Mouse (Mus musculus) ovary, postnatal 10 days (tissue): ENCODE measurements around the gene Snrpc.
A peak's percentile ranks its signal among the peaks of the same experiment; 100 is the strongest.

Source experiments
- DNase-seq: peaks from one replicate; pipeline ENCODE4 v3.0.0; 2022; ENCODE audit warnings: low spot score

The Snrpc gene

GRCm38 (mm10) chr17:27819971-27820567 is 17.9 kb upstream of the Snrpc start:
- DNase-seq = peak; percentile 27

DNA sequence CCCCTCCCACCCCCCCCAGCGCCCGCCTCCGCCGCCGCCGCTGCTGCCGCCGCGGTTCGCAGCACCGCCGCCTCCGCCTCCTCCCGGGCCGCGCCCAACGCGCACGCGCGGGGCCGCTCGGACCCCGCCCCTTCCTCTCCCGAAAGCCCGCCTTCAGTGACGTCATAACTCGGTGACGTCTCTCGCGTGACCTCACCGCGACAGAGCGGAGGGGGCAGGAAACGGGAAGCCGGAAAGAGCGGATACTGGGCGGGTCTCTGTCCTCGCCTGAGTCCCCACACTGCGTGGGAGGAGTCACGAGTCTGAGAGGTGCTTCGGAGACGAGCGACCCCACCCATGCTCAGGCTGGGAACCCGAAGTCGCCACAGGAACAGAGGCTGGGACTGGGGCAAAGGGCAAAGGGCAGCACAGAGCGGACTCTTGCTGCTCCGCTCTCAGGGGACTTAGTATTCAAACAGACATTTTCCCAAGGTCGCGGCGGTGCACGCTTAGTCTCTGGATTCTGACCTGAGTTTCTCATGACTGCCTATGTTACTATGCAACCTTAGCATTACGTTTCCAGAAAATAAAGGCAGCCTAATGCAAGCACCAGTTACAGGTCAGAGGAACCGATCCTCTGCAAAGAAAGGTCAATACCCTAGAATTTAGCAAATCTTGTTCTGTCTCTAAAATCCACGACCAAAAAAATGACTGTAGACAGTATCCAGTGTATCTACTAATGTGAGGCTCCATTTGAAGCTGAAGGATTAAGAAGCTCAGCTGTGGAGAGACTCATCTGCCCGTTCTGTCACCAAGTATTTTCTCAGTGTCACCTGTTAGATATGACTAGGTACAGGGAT is 17.2 kb upstream of the Snrpc start, which contains the start of gene D17Wsu92e:
Gene D17Wsu92e (minus strand): TSS at position 81 of the 839 bp plus-strand sequence.
- peak; percentile 98 for DNase-seq

DNA sequence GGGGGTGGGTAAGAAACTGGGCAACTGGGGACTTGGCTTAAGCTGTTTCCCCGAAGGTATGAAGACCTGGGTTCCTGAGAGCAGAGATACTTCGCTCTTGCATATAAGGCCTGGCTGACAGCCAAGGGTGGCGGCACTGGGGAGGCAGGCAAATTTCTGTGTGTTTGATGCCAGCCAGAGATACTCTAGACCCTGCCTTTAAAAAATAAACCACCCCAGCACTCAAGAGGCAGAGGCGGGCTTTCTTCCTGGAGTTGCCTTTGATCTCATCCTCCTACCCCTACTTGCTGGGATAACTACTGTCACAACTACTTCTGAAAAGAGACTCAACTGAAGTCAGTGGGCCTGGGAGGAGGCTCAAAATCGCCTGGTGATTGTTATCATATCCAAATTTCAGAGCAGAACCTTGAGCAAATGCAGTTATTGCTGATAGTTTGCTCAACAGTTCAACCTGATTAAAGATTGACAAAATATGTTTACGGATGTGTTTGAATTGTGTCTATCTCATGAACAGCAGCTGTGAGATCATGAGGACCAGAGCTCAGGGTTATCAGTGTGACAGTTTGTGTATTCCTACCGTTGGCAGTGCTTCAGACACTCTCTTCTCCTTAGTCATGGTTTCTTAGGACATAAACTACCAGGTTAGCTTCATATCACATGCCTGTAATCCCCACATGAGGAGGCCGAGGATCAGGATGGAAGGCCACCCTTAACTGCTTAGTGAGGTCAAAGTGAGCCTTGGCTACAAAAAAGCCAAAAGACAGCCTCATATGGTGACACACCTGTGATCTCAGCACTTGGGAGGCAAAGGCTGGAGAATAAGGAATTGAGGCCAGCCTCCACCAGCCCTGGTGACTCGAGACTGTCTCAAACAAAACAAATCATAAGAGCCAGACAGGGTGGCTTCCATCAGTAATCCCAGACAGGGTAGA is 16.3 kb upstream of the Snrpc start:
- no peak for DNase-seq

- no peak for DNase-seq
These were observed 14.6 kb upstream of the Snrpc start for GRCm38 (mm10) chr17:27823142-27823905.

DNA sequence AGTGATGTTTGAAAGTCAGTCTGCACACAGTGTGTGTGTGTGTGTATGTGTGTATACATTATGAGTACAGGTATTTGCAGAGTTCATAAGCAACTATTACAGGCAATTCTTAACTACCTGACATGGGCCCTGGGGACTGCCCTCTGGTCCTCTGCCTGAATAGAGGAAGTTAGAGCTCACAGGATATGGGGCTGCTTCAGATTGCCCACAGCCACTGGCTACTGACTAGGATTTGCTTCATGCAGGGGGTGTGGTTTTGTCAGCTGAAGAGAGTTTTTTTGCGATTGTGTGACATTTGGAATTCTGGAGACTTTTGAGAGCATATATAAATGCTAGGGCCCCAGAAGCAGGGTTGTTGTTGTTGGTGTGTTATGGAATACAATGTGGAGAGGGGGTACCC is 13.0 kb upstream of the Snrpc start:
- no peak for DNase-seq

- DNase-seq = no peak
These were observed 12.4 kb upstream of the Snrpc start for GRCm38 (mm10) chr17:27825539-27825938.

- DNase-seq = peak; percentile 10
These were observed 11.7 kb upstream of the Snrpc start for GRCm38 (mm10) chr17:27825984-27826905.

GRCm38 (mm10) chr17:27826908-27827383 is 11.0 kb upstream of the Snrpc start:
- DNase-seq = peak; percentile 10

DNA sequence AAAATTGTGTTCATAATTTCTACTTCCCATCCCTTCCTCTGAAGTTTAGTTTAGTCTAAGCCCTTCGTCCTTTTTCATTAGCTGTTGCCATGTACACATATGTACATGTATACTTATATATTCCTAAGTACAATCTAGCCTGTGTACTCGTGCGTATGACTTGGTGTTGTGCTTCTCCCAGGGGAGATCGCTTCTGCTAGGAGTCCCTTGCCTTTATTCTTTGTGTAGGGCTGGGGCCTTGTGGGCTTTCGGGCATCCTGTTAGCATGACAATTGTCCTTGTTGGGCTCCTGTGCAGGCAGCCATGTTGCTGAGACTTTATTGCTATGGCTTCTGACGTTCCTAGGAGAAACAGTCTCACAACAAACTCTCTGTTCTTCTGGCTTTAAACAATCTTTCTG is 10.4 kb upstream of the Snrpc start:
- DNase-seq = no peak

DNA sequence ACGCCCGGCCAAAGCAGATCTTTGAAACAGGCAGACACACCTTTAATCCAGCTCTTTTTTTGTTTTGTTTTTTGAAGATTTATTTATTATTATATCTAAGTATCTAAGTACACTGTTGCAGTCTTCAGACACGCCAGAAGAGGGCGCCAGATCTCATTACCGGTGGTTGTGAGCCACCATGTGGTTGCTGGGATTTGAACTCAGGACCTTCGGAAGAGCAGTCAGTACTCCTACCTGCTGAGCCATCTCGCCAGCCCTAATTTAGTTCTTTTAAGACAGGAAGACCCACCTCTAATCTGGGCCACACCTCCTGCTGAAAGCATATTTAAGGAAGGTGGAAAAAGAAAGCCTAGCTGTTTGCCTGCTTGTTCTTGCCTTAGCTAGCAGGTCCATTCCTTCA is 7.5 kb upstream of the Snrpc start:
- no peak for DNase-seq

GRCm38 (mm10) chr17:27839469-27840252 is 1.7 kb downstream of the Snrpc start:
- peak; percentile 80 for DNase-seq

DNA sequence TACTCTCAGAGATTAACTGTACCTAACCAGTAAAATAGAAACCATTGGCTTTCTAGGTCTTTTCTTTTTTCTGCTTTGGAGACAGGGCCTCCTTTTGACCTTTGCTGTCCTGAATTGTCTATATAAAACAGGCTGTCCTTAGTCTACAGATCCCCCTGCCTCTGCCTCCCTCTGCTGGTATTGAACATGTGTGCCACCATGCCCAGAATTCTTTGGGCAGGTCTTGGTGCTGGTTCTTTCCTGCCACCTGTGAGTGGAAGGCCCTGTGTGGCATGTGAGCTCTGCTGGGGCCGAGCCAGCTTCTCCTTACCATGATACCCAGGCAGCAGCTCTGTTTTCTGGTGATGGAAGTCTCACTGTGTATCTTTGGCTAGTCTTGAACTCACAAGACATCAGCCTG is 10.4 kb downstream of the Snrpc start:
- DNase-seq = no peak

DNA sequence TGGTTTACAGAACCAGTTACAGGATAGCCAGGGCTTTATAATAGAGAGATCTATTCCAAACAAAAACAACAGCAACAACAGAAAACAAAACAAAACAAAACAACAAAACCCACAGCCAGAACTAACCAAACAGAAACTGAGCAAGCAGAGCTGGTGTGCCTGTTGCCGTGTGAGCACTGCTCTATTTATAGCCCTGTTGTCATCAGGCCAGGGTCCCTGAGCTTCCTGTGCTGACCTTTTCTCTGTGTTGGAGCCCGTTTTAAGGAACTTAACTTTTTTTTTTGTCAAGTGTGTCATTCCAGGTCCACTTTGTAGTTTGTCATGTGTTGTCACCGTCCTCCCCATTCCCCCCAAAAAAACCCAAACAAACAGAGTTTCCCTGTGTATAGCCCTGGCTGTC is 13.1 kb downstream of the Snrpc start:
- DNase-seq = no peak

- DNase-seq = peak; percentile 62
These were observed 18.4 kb downstream of the Snrpc start, which contains the start of gene Uhrf1bp1 for GRCm38 (mm10) chr17:27856265-27856797. TSS of gene Uhrf1bp1 (plus strand) at chr17:27856441.

DNA sequence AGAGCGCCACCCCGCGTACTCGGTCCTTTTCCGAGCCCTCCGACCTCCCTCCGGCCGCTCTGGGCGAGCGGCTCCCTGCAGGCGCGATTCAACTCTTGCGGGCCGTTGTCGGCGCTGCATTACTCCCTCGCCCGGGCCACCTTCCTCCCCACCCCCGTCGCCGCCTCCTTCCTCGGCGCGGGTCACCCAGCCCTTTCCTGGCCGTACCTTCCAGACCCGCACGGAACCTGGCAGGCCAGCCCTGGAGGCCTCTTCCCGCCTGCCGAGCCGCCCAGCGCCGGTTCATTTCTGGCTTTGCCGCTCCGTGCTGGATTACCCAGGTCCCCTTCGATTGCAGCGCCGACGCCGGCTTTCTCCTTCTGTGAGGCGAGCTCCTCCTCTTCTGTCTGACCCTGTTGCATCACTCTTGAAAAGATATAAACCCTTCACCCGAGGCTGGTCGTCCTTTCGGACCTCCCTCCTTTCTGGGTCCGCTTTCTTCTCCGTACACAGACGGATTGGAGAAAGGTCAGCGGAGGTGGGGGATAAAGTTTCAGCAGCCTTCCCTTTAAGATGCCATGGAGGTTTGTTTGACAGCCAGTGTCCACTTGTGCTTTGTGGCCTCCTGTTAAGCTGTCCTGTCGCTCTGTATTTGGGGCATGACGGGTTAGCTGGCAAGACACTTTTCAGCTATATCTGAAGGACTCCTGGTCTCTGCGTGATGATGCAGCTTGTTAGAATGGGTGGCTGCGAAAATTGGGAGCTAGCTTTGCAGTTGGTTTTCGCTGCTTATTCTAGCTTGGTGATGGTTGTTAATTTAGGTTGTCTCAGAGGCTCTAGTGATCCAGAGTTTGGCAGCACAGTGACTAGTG is 19.1 kb downstream of the Snrpc start:
- DNase-seq = peak; percentile 30

DNA sequence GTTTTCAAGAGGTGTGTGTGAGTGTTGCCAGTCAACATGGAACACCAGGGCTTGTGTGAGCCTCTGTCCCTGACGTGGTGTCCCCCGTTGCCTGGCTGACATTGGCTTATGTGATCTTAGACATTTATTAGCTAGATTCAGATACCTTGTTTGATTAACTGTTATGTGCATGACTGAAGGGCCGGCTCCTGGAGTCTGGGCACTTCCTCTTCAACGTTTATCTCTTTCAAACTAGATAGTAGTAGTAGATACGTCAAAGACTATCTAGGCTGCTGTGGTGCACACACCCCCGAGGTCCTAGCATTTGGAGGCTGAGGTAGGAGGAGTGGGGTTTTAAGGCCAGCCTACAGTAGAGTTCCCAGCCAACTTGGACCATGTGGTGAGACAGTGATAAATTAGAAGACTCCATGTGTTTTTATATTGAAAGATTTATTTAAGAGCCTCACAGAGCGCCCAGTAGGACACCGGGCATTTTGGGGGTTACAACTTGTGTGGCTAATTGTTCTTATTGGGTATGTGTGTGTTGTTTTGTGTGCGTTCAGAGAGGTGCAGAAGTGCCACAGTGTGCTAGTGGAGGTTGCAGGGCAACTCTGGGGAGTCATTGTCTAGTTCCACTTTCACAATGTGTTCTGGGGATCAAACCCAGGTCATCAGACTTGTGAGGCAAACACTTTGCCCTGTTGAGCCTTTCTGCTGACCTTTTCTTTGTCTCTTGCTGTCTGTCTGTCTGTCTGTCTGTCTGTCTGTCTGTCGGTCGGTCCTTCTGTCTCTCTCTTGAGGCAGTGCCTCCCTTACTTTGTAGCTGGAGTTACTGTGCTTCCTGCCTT is 19.9 kb downstream of the Snrpc start:
- DNase-seq = no peak

GRCm38 (mm10) chr17:27859131-27859530 is 21.2 kb downstream of the Snrpc start:
- DNase-seq = no peak
